Mouse (Mus musculus): ENCODE data around the gene Kcnj16.

GRCm38 (mm10) chr11:111054854-111055822, 87.3 kb downstream of the Kcnj16 start:
- TF ChIP-seq POLR2A (IDR thresholded peaks at IDR 0.05; ENCODE audit: extremely low read depth, insufficient read depth, low read length) (no peak), CTCF (IDR thresholded peaks at IDR 0.05; ENCODE audit: low read depth, low read length) (no peak)
